Mouse (Mus musculus) testis, adult 2 months (tissue): ENCODE results near the gene Gale.

ENCODE experiments used
- CTCF ChIP-seq: fragments of 200-500 bp; IDR thresholded peaks from 2 replicates; pipeline ENCODE4 v1.5.1; 2012; ENCODE audit warnings: low read depth, mild to moderate bottlenecking, inconsistent platforms, low read length, moderate library complexity; ENCODE audit not compliant: control insufficient read depth, insufficient read depth, insufficient replicate concordance
- POLR2A ChIP-seq: fragments of 200-500 bp; IDR thresholded peaks from 2 replicates; pipeline ENCODE4 v1.6.1; 2012; ENCODE audit warnings: low read depth, mild to moderate bottlenecking, inconsistent platforms, low read length, moderate library complexity; ENCODE audit not compliant: control insufficient read depth

- TF ChIP-seq POLR2A (no peak), CTCF (no peak)
Observed at GRCm38 (mm10) chr4:135993941-135994340, 30.4 kb downstream of the Gale start.
